Mouse (Mus musculus) erythroblast, embryonic 14.5 days (primary cell): Measurements from ENCODE around the gene Olfm3. TPM values are rescaled to one million over a fixed set of nuclear protein-coding genes. Genes with fewer than 3 reads are reported as not detected.

Source experiments
- H3K27me3 ChIP-seq: 2 replicates; pipeline ENCODE4 v1.6.1; 2012; ENCODE audit warnings: inconsistent platforms; ENCODE audit not compliant: control insufficient read depth
- H3K36me3 ChIP-seq: 2 replicates; pipeline ENCODE4 v1.6.1; 2012; ENCODE audit warnings: mild to moderate bottlenecking, inconsistent platforms; ENCODE audit not compliant: control insufficient read depth
- H3K4me1 ChIP-seq: 2 replicates; pipeline ENCODE4 v1.6.1; 2012; ENCODE audit warnings: inconsistent platforms; ENCODE audit not compliant: control insufficient read depth
- H3K4me3 ChIP-seq: replicated peaks from 2 replicates; pipeline ENCODE3; 2012; ENCODE audit warnings: moderate library complexity, mild to moderate bottlenecking, inconsistent platforms
- H3K9me3 ChIP-seq: 2 replicates; pipeline ENCODE4 v1.6.1; 2012; ENCODE audit warnings: low read length, inconsistent platforms, mixed read lengths; ENCODE audit not compliant: control insufficient read depth
- GATA1 ChIP-seq: IDR thresholded peaks from 2 replicates; pipeline ENCODE4 v1.6.1; 2012; ENCODE audit warnings: low read length, inconsistent platforms, mixed read lengths
- TAL1 ChIP-seq: IDR thresholded peaks from 3 replicates; pipeline ENCODE4 v1.6.1; 2012; ENCODE audit warnings: low read length, inconsistent platforms, mixed read lengths
- polyA plus RNA-seq: library from polyadenylated mRNA; stranded (reverse); fragments of >175 nt; gene quantifications from 2 replicates; pipeline ENCODE4 v1.2.3, GENCODE M21; 2012

The Olfm3 gene
- polyA plus RNA-seq, 1 experiment = not detected

DNA sequence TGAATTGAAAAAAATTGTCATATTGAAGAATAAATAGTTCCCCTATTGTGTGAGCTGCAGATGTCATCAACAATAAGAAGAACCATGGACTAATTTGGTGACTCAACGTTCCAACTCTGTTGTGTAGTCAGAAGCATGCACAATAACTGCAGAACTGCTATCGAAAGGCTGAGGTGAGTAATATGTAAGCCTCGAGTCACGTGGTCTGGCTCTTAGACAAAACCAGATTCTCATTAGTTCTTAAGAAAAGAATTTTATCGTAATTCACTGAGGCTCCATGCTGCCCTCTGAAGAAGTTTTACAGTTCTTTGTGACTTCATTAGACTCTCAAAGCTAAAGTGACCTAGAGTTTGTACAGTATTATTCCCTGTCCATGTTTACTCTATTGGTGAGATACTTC is 145.2 kb downstream of the Olfm3 start:
- Histone ChIP-seq H3K36me3 (no peaks in the 10 kb centered on the region), H3K4me1 (no peaks in the 10 kb centered on the region), H3K9me3 (no peaks in the 10 kb centered on the region), H3K27me3 (no peaks in the 10 kb centered on the region), H3K4me3 (no peak overlapping the region)
- TF ChIP-seq GATA1 (no peak), TAL1 (no peak)

DNA sequence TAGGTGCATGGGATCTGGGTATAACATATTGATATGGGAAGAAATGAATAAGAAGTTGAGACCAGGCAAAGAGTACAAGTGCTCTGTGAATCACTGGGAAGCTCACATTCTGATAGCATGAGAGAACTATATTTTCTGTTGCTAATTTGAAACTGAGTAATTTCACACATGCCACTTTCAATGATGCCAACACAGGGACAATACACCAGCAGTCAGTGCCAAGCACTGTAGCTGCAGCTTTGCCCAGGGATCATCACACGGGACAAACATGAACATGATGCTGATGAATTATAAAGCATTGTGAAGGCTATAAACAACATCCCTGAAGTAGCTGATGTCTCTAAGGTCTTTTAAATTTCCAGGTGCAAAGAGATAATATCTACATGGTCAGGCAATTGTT is 161.0 kb downstream of the Olfm3 start:
- Histone ChIP-seq H3K4me1 (no peaks in the 10 kb centered on the region), H3K27me3 (no peaks in the 10 kb centered on the region), H3K36me3 (no peaks in the 10 kb centered on the region), H3K4me3 (no peak overlapping the region), H3K9me3 (no peaks in the 10 kb centered on the region)
- no peak for TF ChIP-seq TAL1
- TF ChIP-seq GATA1 = no peak

- Histone ChIP-seq H3K9me3 (no peaks in the 10 kb centered on the region), H3K4me1 (no peaks in the 10 kb centered on the region), H3K36me3 (no peaks in the 10 kb centered on the region), H3K27me3 (no peaks in the 10 kb centered on the region), H3K4me3 (no peak overlapping the region)
- TF ChIP-seq TAL1 (no peak), GATA1 (no peak)
Measured at GRCm38 (mm10) chr3:115080428-115081181, 176.7 kb downstream of the Olfm3 start.

GRCm38 (mm10) chr3:115081371-115081770 is 177.5 kb downstream of the Olfm3 start:
- no peaks in the 10 kb centered on the region for H3K36me3 ChIP-seq
- TF ChIP-seq TAL1 (no peak), GATA1 (no peak)
- H3K4me3 ChIP-seq = no peak overlapping the region
- no peaks in the 10 kb centered on the region for H3K4me1 ChIP-seq
- no peaks in the 10 kb centered on the region for H3K9me3 ChIP-seq
- H3K27me3 ChIP-seq = no peaks in the 10 kb centered on the region

DNA sequence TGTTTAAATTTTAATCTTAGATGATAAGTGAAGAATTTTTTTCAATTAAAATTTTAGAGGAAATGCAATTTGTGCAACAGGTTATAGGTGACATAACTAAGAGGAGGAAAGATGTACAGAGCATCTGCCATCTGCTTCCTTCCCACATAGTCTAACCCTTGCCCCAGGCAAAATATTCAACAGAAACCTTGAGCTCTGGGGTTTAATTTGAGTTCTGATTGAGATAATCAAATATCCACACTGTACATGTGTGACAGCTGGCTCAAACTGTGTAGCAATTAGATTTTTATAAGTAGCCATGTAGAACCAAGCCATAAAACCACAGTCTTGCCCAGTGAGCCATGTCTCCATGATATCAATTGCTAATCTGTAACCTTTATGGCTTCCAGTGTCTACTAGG is 179.1 kb downstream of the Olfm3 start:
- Histone ChIP-seq H3K36me3 (no peaks in the 10 kb centered on the region), H3K4me1 (no peaks in the 10 kb centered on the region), H3K9me3 (no peaks in the 10 kb centered on the region), H3K27me3 (no peaks in the 10 kb centered on the region), H3K4me3 (no peak overlapping the region)
- TF ChIP-seq TAL1 (no peak), GATA1 (no peak)

DNA sequence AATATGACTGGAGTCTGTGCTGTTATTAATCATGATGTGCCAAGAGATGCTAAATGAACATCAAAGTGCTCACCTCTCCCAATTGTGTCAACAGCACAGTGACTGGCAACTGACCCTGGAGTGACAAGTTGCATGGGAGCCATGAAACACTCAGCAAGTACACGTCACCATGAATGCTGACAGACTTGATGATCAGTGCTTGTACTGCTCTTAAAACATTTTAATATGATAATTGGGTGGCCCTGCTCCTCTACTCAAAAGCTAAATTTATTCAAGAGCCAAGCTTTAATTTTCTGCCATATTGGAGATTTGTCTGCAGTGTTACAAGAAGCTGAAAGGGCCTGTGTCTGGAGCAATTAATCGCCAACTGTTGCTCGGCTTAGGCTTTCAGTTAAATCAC is 184.4 kb downstream of the Olfm3 start:
- H3K9me3 ChIP-seq = no peaks in the 10 kb centered on the region
- no peak for TF ChIP-seq GATA1
- TF ChIP-seq TAL1 = no peak
- no peaks in the 10 kb centered on the region for H3K27me3 ChIP-seq
- H3K4me1 ChIP-seq = no peaks in the 10 kb centered on the region
- H3K36me3 ChIP-seq = no peaks in the 10 kb centered on the region
- H3K4me3 ChIP-seq = no peak overlapping the region

DNA sequence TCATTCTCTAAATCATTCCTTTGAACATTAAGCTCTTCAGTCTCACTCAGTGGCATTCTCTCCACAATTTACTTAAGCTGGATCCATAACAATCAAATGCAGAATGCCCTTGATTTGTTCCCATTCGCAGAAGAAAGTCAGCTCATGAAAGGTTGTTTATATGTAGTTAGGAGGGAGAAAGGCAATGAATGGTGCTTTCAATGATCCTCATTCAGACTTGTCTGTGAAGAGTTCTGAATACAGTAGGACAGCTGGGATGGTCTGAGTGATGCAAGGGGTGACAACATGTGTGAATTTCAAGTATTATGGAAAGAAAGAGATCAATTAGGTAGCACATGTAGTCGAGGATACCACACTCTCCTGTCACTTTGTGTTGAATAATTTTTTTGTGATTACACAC is 186.8 kb downstream of the Olfm3 start:
- no peaks in the 10 kb centered on the region for H3K4me1 ChIP-seq
- H3K27me3 ChIP-seq = no peaks in the 10 kb centered on the region
- TF ChIP-seq GATA1 = no peak
- TF ChIP-seq TAL1 = no peak
- no peaks in the 10 kb centered on the region for H3K9me3 ChIP-seq
- no peak overlapping the region for H3K4me3 ChIP-seq
- H3K36me3 ChIP-seq = no peaks in the 10 kb centered on the region

GRCm38 (mm10) chr3:115095496-115095895 is 191.6 kb downstream of the Olfm3 start:
- no peaks in the 10 kb centered on the region for H3K36me3 ChIP-seq
- H3K9me3 ChIP-seq = no peaks in the 10 kb centered on the region
- H3K4me1 ChIP-seq = no peaks in the 10 kb centered on the region
- TF ChIP-seq GATA1 (no peak), TAL1 (no peak)
- H3K27me3 ChIP-seq = no peaks in the 10 kb centered on the region
- H3K4me3 ChIP-seq = no peak overlapping the region

DNA sequence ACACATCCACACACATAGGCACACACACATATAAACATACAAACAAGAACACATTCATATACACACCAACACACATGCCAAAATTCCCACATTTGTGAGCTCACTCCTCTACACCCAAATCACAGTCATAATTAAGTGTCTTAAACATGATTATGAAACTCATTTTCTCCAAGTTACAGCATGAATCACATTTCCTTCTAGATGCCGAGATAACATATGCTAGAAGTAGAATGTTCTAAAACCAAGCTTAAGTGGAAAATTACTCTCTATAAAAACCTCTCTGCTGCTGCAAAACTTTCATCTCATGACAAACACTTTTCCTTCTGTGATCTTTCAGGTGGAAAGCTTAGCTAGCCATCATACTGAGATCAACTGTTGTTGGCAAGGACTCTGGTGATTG is 195.7 kb downstream of the Olfm3 start:
- Histone ChIP-seq H3K4me3 (no peak overlapping the region), H3K4me1 (no peaks in the 10 kb centered on the region), H3K36me3 (no peaks in the 10 kb centered on the region), H3K27me3 (no peaks in the 10 kb centered on the region), H3K9me3 (no peaks in the 10 kb centered on the region)
- no peak for TF ChIP-seq GATA1
- TF ChIP-seq TAL1 = no peak

GRCm38 (mm10) chr3:115104155-115104801 is 200.4 kb downstream of the Olfm3 start:
- no peaks in the 10 kb centered on the region for H3K4me1 ChIP-seq
- no peaks in the 10 kb centered on the region for H3K27me3 ChIP-seq
- no peaks in the 10 kb centered on the region for H3K36me3 ChIP-seq
- no peak overlapping the region for H3K4me3 ChIP-seq
- H3K9me3 ChIP-seq = peaks cover 2% of the 10 kb centered on the region; the same call in 1 of the 2 replicates
- TF ChIP-seq TAL1 (no peak), GATA1 (no peak)
